Mouse (Mus musculus) hindbrain, embryonic 14.5 days (tissue): ENCODE data around the gene Tgfa. TPM values are rescaled to one million over a fixed set of nuclear protein-coding genes. Genes with fewer than 3 reads are reported as not detected.

Experiments
- ATAC-seq: fragments of 200-750 bp; cut with Nextera tagmentation; 2 replicates; pipeline ENCODE4 v1.8.0; 2017; ENCODE audit warnings: moderate number of reproducible peaks, mild to moderate bottlenecking, moderate TSS enrichment, moderate library complexity; ENCODE audit not compliant: low FRiP score
- DNase-seq: peaks from one replicate; pipeline ENCODE4 v3.0.0-alpha.2; 2015; ENCODE audit warnings: low spot score
- H3K27ac ChIP-seq: fragments of 300-500 bp; sonication (generic); 2 replicates; pipeline ENCODE4 v1.5.1; 2014; ENCODE audit warnings: mild to moderate bottlenecking, moderate library complexity
- H3K27me3 ChIP-seq: fragments of 300-500 bp; sonication (generic); 2 replicates; pipeline ENCODE4 v1.6.1; 2014; ENCODE audit warnings: mild to moderate bottlenecking, low read length, mixed read lengths; ENCODE audit not compliant: control insufficient read depth, insufficient read depth
- H3K36me3 ChIP-seq: fragments of 300-500 bp; sonication (generic); replicated peaks from 2 replicates; pipeline ENCODE4 v1.6.1; 2014; ENCODE audit not compliant: control insufficient read depth, insufficient read depth
- H3K4me1 ChIP-seq: fragments of 300-500 bp; sonication (generic); replicated peaks from 2 replicates; pipeline ENCODE4 v1.6.1; 2014; ENCODE audit warnings: antibody characterized with exemption, low read length, mixed read lengths; ENCODE audit not compliant: control insufficient read depth, insufficient read depth
- H3K4me2 ChIP-seq: fragments of 300-500 bp; sonication (generic); replicated peaks from 2 replicates; pipeline ENCODE4 v1.6.1; 2014; ENCODE audit warnings: mild to moderate bottlenecking, moderate library complexity
- H3K4me3 ChIP-seq: fragments of 300-500 bp; sonication (generic); replicated peaks from 2 replicates; pipeline ENCODE4 v1.5.1; 2014; ENCODE audit warnings: mild to moderate bottlenecking, low read length
- H3K9ac ChIP-seq: fragments of 300-500 bp; sonication (generic); 2 replicates; pipeline ENCODE4 v1.6.1; 2014
- H3K9me3 ChIP-seq: fragments of 300-500 bp; sonication (generic); 2 replicates; pipeline ENCODE4 v1.6.1; 2016; ENCODE audit warnings: low read length; ENCODE audit not compliant: control insufficient read depth
- WGBS: fragments of 180-500 bp; shearing (Covaris S2); extraction: QIAGEN DNeasy Blood & Tissue Kit; methylation state at CpG from one replicate; pipeline ENCODE4 v1.1.7; 2014; 5-methylcytosine and 5-hydroxymethylcytosine counted together
- polyA plus RNA-seq: library from polyadenylated mRNA; unstranded; fragments of >200 nt; fragmentation: Nextera tagmentation; extraction: Ambion mirVana; gene quantifications from 2 replicates; pipeline ENCODE4 v1.2.1, GENCODE M21; 2014

The Tgfa gene
- polyA plus RNA-seq, 1 experiment from 2014 or later: 23.1 TPM

- Histone ChIP-seq H3K9me3 (no peaks in the 10 kb centered on the region), H3K27me3 (no peaks in the 10 kb centered on the region), H3K27ac (no peak overlapping the region), H3K4me3 (no peak overlapping the region), H3K36me3 (no peaks in the 10 kb centered on the region), H3K4me1 (no peaks in the 10 kb centered on the region), H3K9ac (no peak overlapping the region), H3K4me2 (no peak overlapping the region)
- no peak for ATAC-seq
- WGBS: 51% methylated on average over 4 of the region's 4 CpGs
- DNase-seq: no peak
These were observed 50.9 kb downstream of the Tgfa start for GRCm38 (mm10) chr6:86245965-86246364.

- Histone ChIP-seq H3K9ac (no peak overlapping the region), H3K4me3 (no peak overlapping the region), H3K4me1 (no peaks in the 10 kb centered on the region), H3K9me3 (no peaks in the 10 kb centered on the region), H3K27me3 (no peaks in the 10 kb centered on the region), H3K27ac (0 out of 2 replicates have a peak overlapping the region, but pooled peaks have one; percentile 14), H3K36me3 (no peaks in the 10 kb centered on the region), H3K4me2 (no peak overlapping the region)
- DNase-seq (no peak), ATAC-seq (no peak)
- WGBS: 77% methylated on average over 1 of the region's 1 CpGs
These were observed 53.5 kb downstream of the Tgfa start for GRCm38 (mm10) chr6:86248562-86248961.

- Histone ChIP-seq H3K4me1 (no peaks in the 10 kb centered on the region), H3K4me2 (peak overlapping the region; percentile 28), H3K4me3 (no peak overlapping the region), H3K36me3 (no peaks in the 10 kb centered on the region), H3K27ac (peak overlapping the region; percentile 14; the same call in 1 of the 2 replicates), H3K27me3 (no peaks in the 10 kb centered on the region), H3K9ac (no peak overlapping the region), H3K9me3 (no peaks in the 10 kb centered on the region)
- ATAC-seq: no peak; the same call in 1 of the 2 replicates
- DNase-seq: peak; percentile 28
- 28% methylated on average over 16 of the region's 16 CpGs for WGBS
These were observed 54.0 kb downstream of the Tgfa start for GRCm38 (mm10) chr6:86249042-86249441.

GRCm38 (mm10) chr6:86250236-86250635 is 55.2 kb downstream of the Tgfa start:
- DNase-seq (no peak), ATAC-seq (no peak)
- Histone ChIP-seq H3K9me3 (no peaks in the 10 kb centered on the region), H3K4me1 (no peaks in the 10 kb centered on the region), H3K36me3 (no peaks in the 10 kb centered on the region), H3K9ac (no peak overlapping the region), H3K27me3 (no peaks in the 10 kb centered on the region), H3K4me2 (no peak overlapping the region), H3K27ac (no peak overlapping the region), H3K4me3 (no peak overlapping the region)
- 95% methylated on average over 2 of the region's 2 CpGs for WGBS

- 50% methylated on average over 8 of the region's 8 CpGs for WGBS
- H3K27me3 ChIP-seq: no peaks in the 10 kb centered on the region
- ATAC-seq: no peak
- H3K4me2 ChIP-seq: no peak overlapping the region
- no peak overlapping the region for H3K27ac ChIP-seq
- H3K36me3 ChIP-seq: no peaks in the 10 kb centered on the region
- H3K4me1 ChIP-seq: no peaks in the 10 kb centered on the region
- H3K9me3 ChIP-seq: no peaks in the 10 kb centered on the region
- no peak for DNase-seq
- H3K9ac ChIP-seq: no peak overlapping the region
- H3K4me3 ChIP-seq: no peak overlapping the region
These were observed 55.8 kb downstream of the Tgfa start for GRCm38 (mm10) chr6:86250830-86251229.

GRCm38 (mm10) chr6:86252176-86253125 is 57.4 kb downstream of the Tgfa start:
- 86% methylated on average over 10 of the region's 10 CpGs for WGBS
- Histone ChIP-seq H3K4me2 (no peak overlapping the region), H3K9ac (no peak overlapping the region), H3K27ac (no peak overlapping the region), H3K27me3 (no peaks in the 10 kb centered on the region), H3K36me3 (no peaks in the 10 kb centered on the region), H3K9me3 (no peaks in the 10 kb centered on the region), H3K4me1 (no peaks in the 10 kb centered on the region), H3K4me3 (no peak overlapping the region)
- no peak for ATAC-seq
- DNase-seq: no peak

- no peaks in the 10 kb centered on the region for H3K27me3 ChIP-seq
- no peak overlapping the region for H3K9ac ChIP-seq
- no peak for DNase-seq
- H3K4me1 ChIP-seq: no peaks in the 10 kb centered on the region
- H3K4me3 ChIP-seq: no peak overlapping the region
- 74% methylated on average over 9 of the region's 9 CpGs for WGBS
- no peak overlapping the region for H3K4me2 ChIP-seq
- no peaks in the 10 kb centered on the region for H3K9me3 ChIP-seq
- ATAC-seq: no peak
- H3K27ac ChIP-seq: no peak overlapping the region
- no peaks in the 10 kb centered on the region for H3K36me3 ChIP-seq
These were observed 60.9 kb downstream of the Tgfa start for GRCm38 (mm10) chr6:86255899-86256298.

GRCm38 (mm10) chr6:86259242-86259641 is 64.2 kb downstream of the Tgfa start:
- no peak for DNase-seq
- Histone ChIP-seq H3K4me2 (no peak overlapping the region), H3K4me1 (no peaks in the 10 kb centered on the region), H3K36me3 (no peaks in the 10 kb centered on the region), H3K9ac (no peak overlapping the region), H3K27me3 (no peaks in the 10 kb centered on the region), H3K4me3 (no peak overlapping the region), H3K9me3 (no peaks in the 10 kb centered on the region), H3K27ac (no peak overlapping the region)
- 94% methylated on average over 6 of the region's 6 CpGs for WGBS
- no peak for ATAC-seq

- Histone ChIP-seq H3K9ac (no peak overlapping the region), H3K4me1 (no peaks in the 10 kb centered on the region), H3K27ac (no peak overlapping the region), H3K4me2 (no peak overlapping the region), H3K9me3 (no peaks in the 10 kb centered on the region), H3K36me3 (no peaks in the 10 kb centered on the region), H3K4me3 (no peak overlapping the region), H3K27me3 (no peaks in the 10 kb centered on the region)
- no peak for DNase-seq
- 73% methylated on average over 7 of the region's 7 CpGs for WGBS
- no peak for ATAC-seq
These were observed 65.5 kb downstream of the Tgfa start for GRCm38 (mm10) chr6:86260322-86261050.
